Mouse (Mus musculus) retina, adult 2 months (tissue): Measurements from ENCODE around the gene Lrrc73.

Experiments used
- DNase-seq: peaks from one replicate; pipeline ENCODE4 v3.0.0-alpha.2; 2012; ENCODE audit warnings: low read depth, low spot score

Gene Lrrc73

GRCm38 (mm10) chr17:46296601-46297000 lies 43.3 kb downstream of the Lrrc73 start:
- no peak for DNase-seq

GRCm38 (mm10) chr17:46297028-46297363 lies 43.7 kb downstream of the Lrrc73 start:
- DNase-seq = no peak

GRCm38 (mm10) chr17:46297364-46298219 lies 44.3 kb downstream of the Lrrc73 start, which contains the start of gene Dlk2:
Dlk2 (plus strand) TSS chr17:46297421.
- DNase-seq = no peak

GRCm38 (mm10) chr17:46298220-46298913 lies 45.0 kb downstream of the Lrrc73 start:
- peak; percentile 51 for DNase-seq

GRCm38 (mm10) chr17:46301892-46302291 lies 48.6 kb downstream of the Lrrc73 start:
- DNase-seq = no peak

- no peak for DNase-seq
Observed at GRCm38 (mm10) chr17:46304184-46304583, 50.9 kb downstream of the Lrrc73 start.
